Mouse (Mus musculus): ENCODE measurements around the gene Tmc3. TPM values are rescaled to one million over a fixed set of nuclear protein-coding genes. Genes with fewer than 3 reads are reported as not detected.
A peak's percentile ranks its signal among the peaks of the same experiment; 100 is the strongest.

The Tmc3 gene
- total RNA-seq (2015) (0.07 TPM in 1 of 2 replicates, not detected in the other), total RNA-seq (2017) (0.20 TPM in 1 of 2 replicates, not detected in the other)

DNA sequence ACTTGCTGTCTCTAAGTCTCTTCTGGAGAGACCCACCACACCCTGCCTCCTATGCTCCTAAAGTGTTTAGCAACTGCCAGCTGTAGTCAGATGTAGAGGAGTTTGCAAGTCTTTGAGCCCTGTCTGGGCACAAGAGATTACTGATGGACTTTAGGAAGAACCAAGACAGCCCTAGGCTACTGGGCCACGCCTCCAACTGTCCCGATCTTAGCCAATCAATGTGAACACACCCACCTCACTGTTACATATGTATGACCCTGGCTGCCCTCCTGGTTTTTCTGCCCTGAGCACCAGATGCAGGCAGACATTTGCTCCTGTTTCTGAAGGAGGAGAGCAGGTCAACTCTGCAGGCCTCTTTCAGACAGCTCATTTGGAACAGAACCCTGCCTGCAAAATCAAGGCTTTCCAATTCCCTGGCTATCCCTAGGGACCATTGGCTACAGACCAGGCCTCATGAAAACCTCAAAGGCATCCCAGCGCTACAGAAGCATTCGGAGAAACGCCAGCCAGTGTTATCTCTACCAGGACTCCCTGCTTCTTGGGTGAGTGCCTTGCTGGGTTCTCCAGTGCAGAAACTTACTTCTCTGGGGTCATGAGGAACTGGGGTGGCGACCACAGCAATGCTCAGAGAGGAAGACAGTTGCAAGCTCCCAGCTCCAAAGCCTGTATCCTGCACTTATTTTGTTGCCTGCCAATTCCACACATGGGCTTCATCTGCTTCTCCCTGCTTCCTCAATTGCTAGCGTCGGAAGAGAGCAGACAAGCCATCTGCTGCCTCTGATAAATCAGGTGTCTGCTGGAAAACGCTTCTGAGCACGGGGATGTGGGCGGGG, at the start of gene Tmc3:
TSS of gene Tmc3 (plus strand) at position 289 of the 833 bp plus-strand sequence.
- ATAC-seq (ENCODE audit: poor library complexity, severe bottlenecking) = peak; percentile 38; the same call in 1 of the 2 replicates

- ATAC-seq (ENCODE audit: poor library complexity, severe bottlenecking) = no peak
These were observed 43.1 kb upstream of the Tmc3 start for GRCm38 (mm10) chr7:83541536-83542169.

DNA sequence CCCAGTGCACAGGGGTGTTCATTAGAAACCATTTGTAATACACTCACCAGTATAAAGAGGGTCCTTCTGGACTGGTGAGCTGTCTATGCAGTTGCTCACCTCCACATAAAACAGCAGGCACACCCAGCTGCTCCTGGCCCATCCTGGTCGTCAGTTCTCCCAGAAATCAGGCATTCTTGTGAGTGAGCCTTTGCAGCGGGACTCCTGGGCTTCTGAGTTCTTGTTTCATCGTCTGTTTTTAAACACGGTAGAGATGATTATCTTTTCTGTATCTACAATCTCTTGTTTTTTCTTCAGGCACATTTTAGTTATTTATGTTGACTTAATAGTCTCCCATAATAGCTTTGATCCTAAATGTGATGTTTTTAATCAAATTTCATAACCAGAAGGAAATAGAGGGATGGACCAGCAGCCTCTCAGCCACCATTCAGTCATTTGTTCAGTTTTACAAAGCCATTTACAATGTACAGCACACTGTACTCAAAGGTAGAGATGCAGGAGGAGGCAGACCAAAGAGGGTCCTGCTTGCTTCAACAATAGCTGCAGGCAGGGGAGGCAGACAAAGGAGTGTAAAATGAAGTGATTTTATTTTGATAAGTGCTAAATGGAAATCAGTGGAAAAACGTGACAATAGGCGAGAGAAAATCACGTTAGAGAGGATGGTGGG, 35.9 kb upstream of the Tmc3 start:
- no peak for ATAC-seq (ENCODE audit: poor library complexity, severe bottlenecking)

GRCm38 (mm10) chr7:83549353-83549774, 35.4 kb upstream of the Tmc3 start:
- ATAC-seq (ENCODE audit: poor library complexity, severe bottlenecking) = no peak

DNA sequence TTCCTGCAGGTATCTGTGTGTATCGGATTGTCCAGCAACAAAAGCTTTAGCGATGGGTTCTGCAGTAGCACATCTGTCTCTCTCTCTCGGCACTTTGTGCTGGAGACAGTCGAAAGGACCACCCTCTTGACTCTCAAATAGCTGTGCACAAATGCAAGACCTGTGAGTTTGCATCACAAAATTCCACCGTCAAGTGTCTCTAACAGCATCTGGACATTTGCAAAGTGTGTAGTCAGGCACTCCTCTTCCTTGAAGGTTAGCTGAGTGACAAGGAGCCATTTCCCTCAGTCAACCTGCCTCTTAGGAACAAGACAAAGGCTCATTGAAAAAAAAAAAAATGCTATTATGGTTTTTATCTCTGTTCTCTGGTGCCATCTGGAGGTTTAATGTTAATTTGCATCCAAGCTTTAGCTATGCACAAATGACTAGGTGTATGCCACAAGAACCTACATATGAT, 34.7 kb upstream of the Tmc3 start:
- no peak; the same call in 1 of the 2 replicates for ATAC-seq (ENCODE audit: poor library complexity, severe bottlenecking)

DNA sequence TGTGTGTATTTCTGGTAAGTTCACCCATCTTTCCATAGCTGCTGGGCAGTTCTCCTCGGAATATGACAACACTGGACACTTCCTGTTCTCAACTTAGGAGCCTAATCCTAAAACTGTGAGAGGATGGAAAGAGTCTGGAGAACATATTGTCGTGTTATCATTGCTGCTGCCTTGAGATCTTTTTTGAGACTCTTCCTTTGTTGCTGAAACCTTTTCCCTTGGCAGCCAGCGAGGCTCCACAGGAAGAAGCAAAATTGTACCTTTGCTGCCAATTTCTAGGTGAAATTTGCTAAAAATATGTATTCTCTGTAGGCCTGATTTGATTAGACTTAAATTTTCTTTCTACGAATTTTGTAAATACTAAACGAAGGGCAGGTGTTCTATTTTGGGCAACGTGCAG, 30.2 kb upstream of the Tmc3 start:
- ATAC-seq (ENCODE audit: poor library complexity, severe bottlenecking) = no peak

- ATAC-seq (ENCODE audit: poor library complexity, severe bottlenecking) = no peak
These were observed 28.2 kb upstream of the Tmc3 start for GRCm38 (mm10) chr7:83556488-83556887.

- ATAC-seq (ENCODE audit: poor library complexity, severe bottlenecking) = no peak
These were observed 25.9 kb upstream of the Tmc3 start for GRCm38 (mm10) chr7:83558741-83559280.

- ATAC-seq (ENCODE audit: poor library complexity, severe bottlenecking) = peak; percentile 71
These were observed 25.2 kb upstream of the Tmc3 start for GRCm38 (mm10) chr7:83559495-83559894.

- ATAC-seq (ENCODE audit: poor library complexity, severe bottlenecking) = no peak
These were observed 22.9 kb upstream of the Tmc3 start for GRCm38 (mm10) chr7:83561849-83562248.

- peak; percentile 90 for ATAC-seq (ENCODE audit: poor library complexity, severe bottlenecking)
These were observed 20.0 kb upstream of the Tmc3 start for GRCm38 (mm10) chr7:83564635-83565291.

- ATAC-seq (ENCODE audit: poor library complexity, severe bottlenecking) = peak; percentile 56
These were observed 18.8 kb upstream of the Tmc3 start for GRCm38 (mm10) chr7:83565976-83566375.

DNA sequence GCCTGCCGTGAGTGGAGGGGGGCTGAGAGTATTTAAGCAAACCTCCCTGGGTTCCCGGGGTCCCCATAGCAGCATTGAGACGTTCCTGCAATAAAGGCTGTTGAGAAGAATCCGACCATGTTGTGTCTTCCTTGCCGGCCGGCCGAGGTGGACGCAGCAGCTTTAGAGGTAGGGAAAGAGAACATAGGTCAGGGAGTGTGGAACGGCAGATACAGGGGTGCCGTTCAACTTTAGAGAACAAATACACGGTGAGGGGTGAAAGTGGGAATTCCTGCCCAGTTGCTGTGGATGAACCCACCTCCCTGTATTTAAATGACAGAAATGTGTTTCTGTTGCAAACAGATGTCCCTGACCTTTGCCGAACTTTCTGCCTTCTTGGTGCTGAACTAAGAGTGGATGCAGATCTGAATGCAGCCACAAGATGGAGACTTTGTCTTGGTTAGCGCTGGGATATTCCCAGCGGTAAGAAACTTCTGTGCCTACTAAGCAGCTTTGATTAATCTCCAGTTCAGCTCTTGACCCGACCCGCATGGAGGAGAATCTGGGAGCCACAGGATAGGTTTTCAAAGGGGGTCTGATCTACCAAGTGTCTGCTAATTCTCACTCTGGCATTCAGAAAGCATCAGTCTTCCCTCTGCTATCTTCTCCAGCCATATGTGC, 16.8 kb upstream of the Tmc3 start:
- ATAC-seq (ENCODE audit: poor library complexity, severe bottlenecking) = peak; percentile 66

DNA sequence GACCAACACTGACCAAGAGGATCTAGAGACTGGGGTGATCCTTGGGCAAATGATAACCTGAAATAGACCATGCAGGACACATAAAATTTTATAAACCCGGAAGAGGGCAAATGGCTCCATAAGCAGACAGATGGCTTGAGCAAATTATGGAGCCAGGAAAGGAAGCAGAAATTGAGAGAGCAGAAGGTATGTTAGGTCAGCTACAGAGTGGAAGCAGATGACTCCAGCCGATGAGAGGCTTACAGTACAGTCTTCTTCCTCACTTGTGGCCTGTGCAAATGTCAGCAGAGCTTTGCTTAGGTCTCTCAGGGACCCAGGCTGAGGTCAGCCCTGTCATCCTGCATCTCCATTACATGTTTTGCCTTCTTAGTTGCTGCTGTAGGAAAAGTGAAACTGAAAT, 15.9 kb upstream of the Tmc3 start:
- no peak for ATAC-seq (ENCODE audit: poor library complexity, severe bottlenecking)

DNA sequence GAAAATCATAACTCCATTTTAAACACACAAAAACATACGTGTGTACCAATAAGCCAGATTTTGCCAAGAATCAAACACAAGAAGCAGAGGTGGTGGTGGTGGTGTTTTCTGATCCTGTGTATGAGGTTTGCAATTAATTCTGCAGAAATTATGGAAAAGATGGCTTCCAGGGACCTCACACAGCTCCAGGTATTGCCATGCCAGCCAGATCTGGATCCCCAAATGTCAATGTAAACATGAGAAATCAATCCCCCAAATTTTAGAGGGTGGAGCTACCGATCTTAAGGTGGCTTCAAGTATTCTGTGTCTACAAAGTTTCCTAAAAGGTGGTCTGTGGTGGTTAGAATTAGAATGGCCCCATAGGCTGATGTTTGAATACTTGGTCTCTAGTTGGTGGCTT, 15.3 kb upstream of the Tmc3 start:
- ATAC-seq (ENCODE audit: poor library complexity, severe bottlenecking) = no peak

- ATAC-seq (ENCODE audit: poor library complexity, severe bottlenecking) = peak; percentile 57
These were observed 13.7 kb upstream of the Tmc3 start for GRCm38 (mm10) chr7:83571077-83571476.

DNA sequence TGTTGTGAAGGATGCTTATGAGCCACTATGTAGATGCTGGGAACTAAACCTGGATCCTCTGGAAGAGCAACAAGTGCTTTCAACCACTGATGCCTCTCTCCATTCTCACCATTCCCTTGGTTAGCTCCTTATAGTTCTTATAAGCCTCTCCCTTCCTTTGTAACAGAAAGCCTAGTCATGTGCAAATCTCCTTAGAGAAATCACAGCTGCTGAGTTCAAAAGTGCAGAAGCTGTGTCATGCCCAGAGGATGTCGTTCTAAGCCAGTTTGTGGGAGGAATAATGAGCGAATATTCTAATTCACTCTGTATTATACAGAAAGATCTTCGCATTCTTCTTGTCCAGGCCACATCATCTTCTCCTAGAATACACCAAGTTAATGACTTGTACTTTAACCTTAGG, 12.8 kb upstream of the Tmc3 start:
- no peak for ATAC-seq (ENCODE audit: poor library complexity, severe bottlenecking)

GRCm38 (mm10) chr7:83572451-83572850, 12.3 kb upstream of the Tmc3 start:
- no peak for ATAC-seq (ENCODE audit: poor library complexity, severe bottlenecking)

DNA sequence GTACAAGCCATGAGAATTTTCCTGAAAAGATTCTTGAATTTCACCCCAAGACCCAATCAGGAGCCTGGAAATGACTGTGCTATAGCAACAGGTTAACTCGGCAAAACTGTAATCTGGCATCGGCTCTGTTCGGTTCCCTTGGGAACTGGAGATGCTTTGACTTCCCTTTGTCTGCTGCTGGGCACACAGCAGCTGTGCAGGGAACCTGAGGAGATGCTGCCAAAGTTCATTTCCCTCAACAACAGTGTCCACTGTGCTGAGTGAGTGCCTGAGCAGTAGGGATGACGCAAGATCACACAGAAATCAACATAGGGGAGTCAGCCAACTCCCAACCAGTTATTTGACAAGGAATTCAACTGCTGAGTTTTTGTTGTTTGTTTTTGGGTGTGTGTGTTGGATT, 3.8 kb upstream of the Tmc3 start:
- ATAC-seq (ENCODE audit: poor library complexity, severe bottlenecking) = no peak

GRCm38 (mm10) chr7:83594056-83594455, 9.3 kb downstream of the Tmc3 start:
- no peak for ATAC-seq (ENCODE audit: poor library complexity, severe bottlenecking)

All from megakaryocyte, adult 5-6 weeks (primary cell).